Mouse (Mus musculus) heart, adult 2 months (tissue): ENCODE measurements around the gene Pkmyt1. TPM values are rescaled to one million over a fixed set of nuclear protein-coding genes. Genes with fewer than 3 reads are reported as not detected.

Experiments used
- DNase-seq, 2 experiments: peaks; one replicate each; pipeline ENCODE4 v3.0.0; 2021
- H3K27ac ChIP-seq: fragments of 200-600 bp; 2 replicates; pipeline ENCODE4 v1.8.1; 2022
- H3K27me3 ChIP-seq: fragments of 200-500 bp; 2 replicates; pipeline ENCODE4 v1.6.1; 2012; ENCODE audit warnings: mild to moderate bottlenecking, low read length, inconsistent platforms, mixed read lengths; ENCODE audit not compliant: control insufficient read depth, insufficient read depth
- H3K36me3 ChIP-seq: fragments of 200-500 bp; 2 replicates; pipeline ENCODE4 v1.6.1; 2012; ENCODE audit warnings: low read length, inconsistent platforms; ENCODE audit not compliant: control insufficient read depth, insufficient read depth
- H3K4me1 ChIP-seq: fragments of 200-500 bp; 2 replicates; pipeline ENCODE4 v1.6.1; 2011; ENCODE audit warnings: low read length; ENCODE audit not compliant: control insufficient read depth, insufficient read depth
- H3K4me3 ChIP-seq: fragments of 200-600 bp; 2 replicates; pipeline ENCODE4 v1.8.1; 2022
- H3K79me2 ChIP-seq: fragments of 200-500 bp; replicated peaks from 2 replicates; pipeline ENCODE4 v1.6.1; 2012; ENCODE audit warnings: mild to moderate bottlenecking, inconsistent platforms, low read length, moderate library complexity, mixed read lengths; ENCODE audit not compliant: control insufficient read depth, insufficient read depth
- H3K9ac ChIP-seq: fragments of 200-500 bp; 2 replicates; pipeline ENCODE4 v1.6.1; 2012; ENCODE audit warnings: low read depth, mild to moderate bottlenecking, control low read depth, inconsistent platforms, low read length, mixed read lengths
- CTCF ChIP-seq: fragments of 200-600 bp; IDR thresholded peaks from 2 replicates; pipeline ENCODE4 v1.8.1; 2022; ENCODE audit warnings: antibody characterized with exemption, mild to moderate bottlenecking, moderate library complexity
- EP300 ChIP-seq: fragments of 200-500 bp; IDR thresholded peaks from 2 replicates; pipeline ENCODE4 v1.6.1; 2011; ENCODE audit warnings: low read depth, low read length, control low read depth; ENCODE audit not compliant: insufficient read depth
- POLR2A ChIP-seq: fragments of 200-500 bp; IDR thresholded peaks from 2 replicates; pipeline ENCODE4 v1.6.1; 2011; ENCODE audit warnings: mild to moderate bottlenecking, low read depth, low read length, control low read depth; ENCODE audit not compliant: insufficient read depth
- WGBS: fragments of 180-500 bp; shearing (Covaris S2); methylation state at CpG from one replicate; pipeline ENCODE4 v1.1.7; 2018; 5-methylcytosine and 5-hydroxymethylcytosine counted together
- intact Hi-C: fragments of 180-260 bp; cut with DNase I; formaldehyde crosslinking; loops from one replicate; pipeline ENCODE4 v1.15.1; 2025
- polyA plus RNA-seq: library from polyadenylated mRNA; depleted of rRNA; stranded (reverse); fragments of >200 nt; gene quantifications from 2 replicates; pipeline ENCODE4 v1.2.3, GENCODE M21; 2012
- total RNA-seq, 2 experiments: library from RNA; stranded (reverse); gene quantifications; 2 replicates each; pipeline ENCODE4 v1.2.3; 2021

Pkmyt1 gene
- total and polyA plus RNA-seq, 3 experiments, result 1.2 to 5.6 (median 1.6) TPM

DNA sequence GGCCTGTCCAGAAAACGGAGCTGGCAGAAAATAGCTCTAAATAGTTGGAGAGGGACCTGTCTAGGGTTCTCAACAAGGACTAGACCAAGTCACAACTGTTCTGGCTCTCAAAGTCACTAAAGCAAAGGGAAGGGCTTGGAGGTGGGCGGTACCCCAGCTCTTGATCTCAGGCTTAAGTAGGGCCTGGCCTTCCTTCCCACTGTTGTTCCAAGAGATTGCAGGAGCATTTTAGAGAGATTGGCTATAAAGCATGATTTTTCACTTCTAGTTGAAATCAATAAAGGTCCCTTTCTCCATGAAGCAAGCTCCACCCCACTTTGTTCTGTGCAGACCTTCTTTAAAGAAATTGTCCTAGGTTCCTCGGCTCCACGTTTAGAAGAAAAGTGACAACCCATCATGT, 659 bp upstream of the Pkmyt1 start:
- H3K79me2 ChIP-seq, result no peaks in the 10 kb centered on the region
- no peaks in the 10 kb centered on the region for H3K27me3 ChIP-seq
- H3K4me1 ChIP-seq, result peaks cover 3% of the 10 kb centered on the region
- WGBS, result 53% methylated on average over 4 of the region's 4 CpGs
- TF ChIP-seq CTCF, result no peak
- TF ChIP-seq EP300, result no peak
- TF ChIP-seq POLR2A, result no peak
- DNase-seq, result no peak
- intact Hi-C loops, result no loop called here
- peak overlapping the region; percentile 91; the same call in 1 of the 2 replicates for H3K4me3 ChIP-seq
- no peaks in the 10 kb centered on the region for H3K36me3 ChIP-seq
- peak overlapping the region; percentile 86; the same call in 1 of the 2 replicates for H3K27ac ChIP-seq
- H3K9ac ChIP-seq, result no peak overlapping the region; the same call in 1 of the 2 replicates

- H3K4me1 ChIP-seq, result peaks cover 3% of the 10 kb centered on the region
- no peaks in the 10 kb centered on the region for H3K36me3 ChIP-seq
- H3K4me3 ChIP-seq, result peak overlapping the region; percentile 91
- no peaks in the 10 kb centered on the region for H3K79me2 ChIP-seq
- TF ChIP-seq CTCF (peak; percentile 33), POLR2A (peak; percentile 78), EP300 (no peak)
- no peaks in the 10 kb centered on the region for H3K27me3 ChIP-seq
- DNase-seq, result peak; percentile 83 to 90
- under 1% methylated on average over 20 of the region's 20 CpGs for WGBS
- peak overlapping the region; percentile 86 for H3K27ac ChIP-seq
- intact Hi-C loops, result no loop called here
- peak overlapping the region; percentile 51 for H3K9ac ChIP-seq
Observed at GRCm38 (mm10) chr17:23726758-23727142, 614 bp downstream of the Pkmyt1 start.

DNA sequence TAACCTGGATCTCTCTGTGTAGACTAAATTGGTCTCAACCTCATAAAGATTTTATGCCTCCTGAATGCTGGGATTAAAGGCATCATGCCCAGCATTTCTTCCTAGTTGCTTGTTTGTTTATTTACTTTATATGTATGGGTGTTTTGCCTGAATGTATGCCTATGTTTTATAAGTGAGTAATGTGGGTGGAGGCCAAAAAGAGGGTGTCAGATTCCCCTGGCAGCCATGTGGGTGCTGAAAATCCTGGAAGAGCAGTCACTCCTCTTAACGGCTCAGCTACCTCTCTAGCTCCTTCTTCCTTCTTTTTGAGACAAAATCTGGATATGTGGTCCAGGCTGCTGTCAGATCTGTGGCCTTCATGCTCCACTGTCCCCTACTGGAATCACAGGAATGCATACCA, 4.3 kb downstream of the Pkmyt1 start:
- H3K27ac ChIP-seq, result no peak overlapping the region
- 31% methylated on average over 1 of the region's 1 CpGs for WGBS
- no peak overlapping the region for H3K4me3 ChIP-seq
- H3K9ac ChIP-seq, result no peak overlapping the region
- H3K4me1 ChIP-seq, result peaks cover 3% of the 10 kb centered on the region
- H3K27me3 ChIP-seq, result no peaks in the 10 kb centered on the region
- no peaks in the 10 kb centered on the region for H3K79me2 ChIP-seq
- DNase-seq, result no peak
- TF ChIP-seq CTCF (no peak), EP300 (no peak), POLR2A (no peak)
- H3K36me3 ChIP-seq, result no peaks in the 10 kb centered on the region
- intact Hi-C loops, result no loop called here

DNA sequence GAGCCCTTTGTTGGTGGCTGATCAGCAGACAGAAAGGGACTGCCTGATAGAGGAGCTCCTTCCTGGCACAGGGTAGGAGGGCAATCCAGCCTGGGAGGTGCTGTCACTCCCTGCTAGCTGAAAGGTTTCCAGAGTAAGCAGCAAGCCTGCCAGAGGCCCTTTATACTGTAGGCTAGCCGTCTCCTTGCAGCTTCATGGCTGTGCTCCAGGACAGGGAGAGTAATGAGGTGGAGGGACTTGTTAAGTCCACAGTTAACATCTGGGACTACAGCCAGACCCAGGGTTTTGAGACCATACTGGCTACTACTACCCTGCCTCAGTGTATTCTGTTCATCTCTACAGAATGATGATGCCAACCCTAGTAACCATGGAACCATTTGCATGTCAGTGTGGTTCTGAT, 8.2 kb downstream of the Pkmyt1 start:
- peaks cover 4% of the 10 kb centered on the region for H3K4me1 ChIP-seq
- intact Hi-C loops, result no loop called here
- no peak for TF ChIP-seq CTCF
- no peak for TF ChIP-seq EP300
- no peak for TF ChIP-seq POLR2A

DNA sequence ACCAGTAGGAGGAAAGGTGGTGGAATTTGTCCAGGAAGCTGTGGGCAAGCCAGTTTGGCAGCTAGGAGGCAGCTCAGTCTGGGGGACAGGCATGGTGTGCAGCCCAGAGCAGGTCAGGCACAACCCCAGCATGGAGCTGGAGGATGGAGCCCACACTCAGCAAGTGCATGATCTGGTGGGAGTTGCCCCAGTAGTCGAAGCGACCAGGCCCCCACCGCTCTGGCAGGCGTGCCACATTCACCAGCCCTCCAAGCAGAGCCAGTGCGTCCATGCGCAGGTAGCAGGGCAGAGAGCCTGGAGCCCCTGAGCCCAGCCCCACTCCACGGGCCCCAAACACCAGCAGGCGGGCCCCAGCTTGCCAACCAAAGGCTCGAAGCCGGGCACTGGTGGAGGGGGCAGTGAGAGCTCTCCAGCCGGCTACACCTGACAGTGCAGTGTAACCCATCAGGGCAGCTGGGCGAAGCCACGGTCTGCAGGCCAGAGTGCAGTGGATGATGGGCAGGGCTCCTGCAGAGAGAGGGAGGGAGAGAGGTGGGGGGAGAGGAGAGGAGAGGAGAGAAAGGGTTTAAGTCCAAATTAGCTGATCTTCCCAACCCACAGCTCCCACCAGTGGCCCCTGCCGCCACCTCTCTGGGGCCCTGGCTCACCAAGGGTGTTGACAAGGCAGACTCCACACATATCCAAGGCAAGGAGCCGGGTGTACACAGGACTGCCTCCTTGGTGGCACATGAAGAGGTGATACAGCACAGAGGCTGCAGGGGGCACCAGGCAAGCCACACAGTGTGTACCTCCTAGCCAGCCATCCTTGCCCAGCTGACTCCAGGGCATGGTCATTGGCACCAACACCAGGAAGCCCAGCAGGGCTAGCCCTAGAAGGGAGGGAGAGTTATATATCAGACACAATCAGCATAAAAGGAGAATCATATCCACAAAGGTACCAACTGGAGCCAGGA, 11.6 kb downstream of the Pkmyt1 start:
- Histone ChIP-seq H3K27ac (no peak overlapping the region), H3K79me2 (no peaks in the 10 kb centered on the region), H3K4me3 (no peak overlapping the region), H3K27me3 (peaks cover 3% of the 10 kb centered on the region), H3K4me1 (peaks cover 5% of the 10 kb centered on the region), H3K36me3 (no peaks in the 10 kb centered on the region), H3K9ac (no peak overlapping the region)
- no peak for TF ChIP-seq EP300
- TF ChIP-seq POLR2A, result no peak
- TF ChIP-seq CTCF, result peak; percentile 23; the same call in 1 of the 2 replicates
- WGBS, result 85% methylated on average over 15 of the region's 15 CpGs
- intact Hi-C loops, result no loop called here
- DNase-seq, result no peak

More for the DNA sequence above, 8.2 kb downstream of the Pkmyt1 start:
- Histone ChIP-seq H3K36me3 (no peaks in the 10 kb centered on the region), H3K27me3 (no peaks in the 10 kb centered on the region), H3K79me2 (no peaks in the 10 kb centered on the region), H3K9ac (no peak overlapping the region), H3K27ac (no peak overlapping the region), H3K4me3 (no peak overlapping the region)
- no peak for DNase-seq
- WGBS, result 36% methylated on average over 1 of the region's 1 CpGs

- TF ChIP-seq EP300, result no peak
- TF ChIP-seq CTCF, result no peak
- no peak for TF ChIP-seq POLR2A
- 54% methylated on average over 2 of the region's 2 CpGs for WGBS
- Histone ChIP-seq H3K79me2 (no peaks in the 10 kb centered on the region), H3K36me3 (no peaks in the 10 kb centered on the region), H3K9ac (0 out of 2 replicates have a peak overlapping the region, but pooled peaks have one; percentile 93), H3K27me3 (peaks cover 3% of the 10 kb centered on the region), H3K4me1 (peaks cover 5% of the 10 kb centered on the region), H3K4me3 (peak overlapping the region; percentile 69), H3K27ac (peak overlapping the region; percentile 85; the same call in 1 of the 2 replicates)
- intact Hi-C loops, result no loop called here
- no peak for DNase-seq
Observed at GRCm38 (mm10) chr17:23738836-23739201, 12.7 kb downstream of the Pkmyt1 start.
